Mouse (Mus musculus): ENCODE results near the gene Dennd4a. TPM values are rescaled to one million over a fixed set of nuclear protein-coding genes. Genes with fewer than 3 reads are reported as not detected.

Gene Dennd4a
- total and polyA plus RNA-seq, 3 experiments: 22.6 to 41.1 (median 37.1) TPM

GRCm38 (mm10) chr9:64777441-64777987 is 33.6 kb upstream of the Dennd4a start:
- dilution Hi-C loops (cut with MboI; ENCODE audit: extremely low pct_ligation_motif_present, extremely low pct_unique_long_range_greater_than_20kb, low sequenced_read_pairs) (no loop called here), in situ Hi-C loops (cut with MboI; ENCODE audit: low pct_ligation_motif_present, low pct_unique_long_range_greater_than_20kb, low sequenced_read_pairs) (no loop called here)
- Histone ChIP-seq H3K36me3 (replicated peaks in 1 of 2; ENCODE audit: control insufficient read depth in 1 of 2, insufficient read depth in 1 of 2, low read length in 1 of 2) (no peaks in the 10 kb centered on the region), H3K9me3 (replicated peaks; ENCODE audit: low read length) (no peaks in the 10 kb centered on the region), H3K4me1 (ENCODE audit: control insufficient read depth in 1 of 2, insufficient read depth in 2 of 2) (peaks cover 10 to 36% of the 10 kb centered on the region in 2 experiments), H3K9ac (ENCODE audit: insufficient read depth, low read depth) (no peak overlapping the region), H3K4me2 (ENCODE audit: insufficient read depth, low read depth, poor library complexity, severe bottlenecking) (no peak overlapping the region), H3K4me3 (replicated peaks in 1 of 3; ENCODE audit: low read depth in 2 of 3, low read length in 2 of 3, poor library complexity in 1 of 3) (no peak overlapping the region), H3K79me2 (replicated peaks; ENCODE audit: control insufficient read depth, extremely low read depth, insufficient read depth, poor library complexity, severe bottlenecking) (no peaks in the 10 kb centered on the region), H3K27me3 (replicated peaks) (no peaks in the 10 kb centered on the region), H3K27ac (ENCODE audit: insufficient read depth, low read depth) (no peak overlapping the region)
- TF ChIP-seq GABPA (IDR thresholded peaks at IDR 0.05; ENCODE audit: insufficient replicate concordance, low read depth, low read length) (no peak), ZC3H11A (IDR thresholded peaks at IDR 0.05; ENCODE audit: low read depth, low read length) (no peak), ZKSCAN1 (IDR thresholded peaks at IDR 0.05; ENCODE audit: borderline replicate concordance, low read depth, low read length) (no peak), SMC3 (IDR thresholded peaks at IDR 0.05; ENCODE audit: low read depth, low read length) (no peak), USF2 (conservative IDR thresholded peaks at IDR 0.05; ENCODE audit: low read depth, low read length) (no peak), ETS1 (conservative IDR thresholded peaks at IDR 0.05; ENCODE audit: low read depth, low read length) (no peak)
- no peak for DNase-seq (ENCODE audit: extremely low read depth)

GRCm38 (mm10) chr9:64778151-64778550 is 33.0 kb upstream of the Dennd4a start:
- H3K36me3 ChIP-seq (replicated peaks in 1 of 2; ENCODE audit: control insufficient read depth in 1 of 2, insufficient read depth in 1 of 2, low read length in 1 of 2): no peaks in the 10 kb centered on the region
- peaks cover 13 to 41% of the 10 kb centered on the region in 2 experiments for H3K4me1 ChIP-seq (ENCODE audit: control insufficient read depth in 1 of 2, insufficient read depth in 2 of 2)
- no peak overlapping the region for H3K4me2 ChIP-seq (ENCODE audit: insufficient read depth, low read depth, poor library complexity, severe bottlenecking)
- TF ChIP-seq ZC3H11A (IDR thresholded peaks at IDR 0.05; ENCODE audit: low read depth, low read length) (no peak), MAZ (IDR thresholded peaks at IDR 0.05; ENCODE audit: low read depth, low read length) (no peak), ELF1 (IDR thresholded peaks at IDR 0.05; ENCODE audit: low read depth, low read length) (no peak), CTCF (conservative IDR thresholded peaks at IDR 0.05 in 1 of 2, IDR thresholded peaks at IDR 0.05 in 1 of 2; ENCODE audit: low read depth in 2 of 2, low read length in 2 of 2) (peak in 1 of 2 experiments; percentile 22; a peak in 1 of 4 replicates), SIN3A (IDR thresholded peaks at IDR 0.05; ENCODE audit: low read length) (no peak), UBTF (IDR thresholded peaks at IDR 0.05; ENCODE audit: low read depth, low read length) (no peak)
- H3K4me3 ChIP-seq (replicated peaks in 1 of 3; ENCODE audit: low read depth in 2 of 3, low read length in 2 of 3, poor library complexity in 1 of 3): no peak overlapping the region
- H3K27ac ChIP-seq (ENCODE audit: insufficient read depth, low read depth): no peak overlapping the region
- H3K9ac ChIP-seq (ENCODE audit: insufficient read depth, low read depth): no peak overlapping the region
- no peaks in the 10 kb centered on the region for H3K79me2 ChIP-seq (replicated peaks; ENCODE audit: control insufficient read depth, extremely low read depth, insufficient read depth, poor library complexity, severe bottlenecking)
- dilution Hi-C loops (cut with MboI; ENCODE audit: extremely low pct_ligation_motif_present, extremely low pct_unique_long_range_greater_than_20kb, low sequenced_read_pairs): no loop called here
- in situ Hi-C loops (cut with MboI; ENCODE audit: low pct_ligation_motif_present, low pct_unique_long_range_greater_than_20kb, low sequenced_read_pairs): no loop called here
- H3K27me3 ChIP-seq (replicated peaks): no peaks in the 10 kb centered on the region
- DNase-seq (ENCODE audit: extremely low read depth): no peak
- H3K9me3 ChIP-seq (replicated peaks; ENCODE audit: low read length): no peaks in the 10 kb centered on the region

GRCm38 (mm10) chr9:64779628-64780027 is 31.5 kb upstream of the Dennd4a start:
- Histone ChIP-seq H3K9me3 (replicated peaks; ENCODE audit: low read length) (no peaks in the 10 kb centered on the region), H3K36me3 (replicated peaks in 1 of 2; ENCODE audit: control insufficient read depth in 1 of 2, insufficient read depth in 1 of 2, low read length in 1 of 2) (no peaks in the 10 kb centered on the region), H3K27me3 (replicated peaks) (no peaks in the 10 kb centered on the region), H3K79me2 (replicated peaks; ENCODE audit: control insufficient read depth, extremely low read depth, insufficient read depth, poor library complexity, severe bottlenecking) (no peaks in the 10 kb centered on the region), H3K9ac (ENCODE audit: insufficient read depth, low read depth) (peak overlapping the region; percentile 62; the same call in 1 of the 2 replicates), H3K4me1 (ENCODE audit: control insufficient read depth in 1 of 2, insufficient read depth in 2 of 2) (peaks cover 13 to 35% of the 10 kb centered on the region in 2 experiments), H3K4me2 (ENCODE audit: insufficient read depth, low read depth, poor library complexity, severe bottlenecking) (peak overlapping the region; percentile 76), H3K27ac (ENCODE audit: insufficient read depth, low read depth) (peak overlapping the region; percentile 72), H3K4me3 (replicated peaks in 1 of 3; ENCODE audit: low read depth in 2 of 3, low read length in 2 of 3, poor library complexity in 1 of 3) (peak overlapping the region in 2 of 3 experiments; percentile 9 to 54)
- in situ Hi-C loops (cut with MboI; ENCODE audit: low pct_ligation_motif_present, low pct_unique_long_range_greater_than_20kb, low sequenced_read_pairs): no loop called here
- DNase-seq (ENCODE audit: extremely low read depth): peak; percentile 61
- TF ChIP-seq TCF12 (IDR thresholded peaks at IDR 0.05; ENCODE audit: low read depth, low read length) (no peak), USF2 (conservative IDR thresholded peaks at IDR 0.05; ENCODE audit: low read depth, low read length) (no peak), TBP (conservative IDR thresholded peaks at IDR 0.05; ENCODE audit: low read depth, low read length) (0 out of 2 replicates have a peak, but pooled peaks have one; percentile 39), MXI1 (IDR thresholded peaks at IDR 0.05; ENCODE audit: low read depth, low read length) (no peak), HCFC1 (IDR thresholded peaks at IDR 0.05; ENCODE audit: low read depth, low read length) (no peak), RCOR1 (conservative IDR thresholded peaks at IDR 0.05; ENCODE audit: low read depth, low read length) (no peak), CTCF (conservative IDR thresholded peaks at IDR 0.05 in 1 of 2, IDR thresholded peaks at IDR 0.05 in 1 of 2; ENCODE audit: low read depth in 2 of 2, low read length in 2 of 2) (peak; percentile 45 to 85), POLR2AphosphoS2 (IDR thresholded peaks at IDR 0.05; ENCODE audit: low read depth, low read length) (no peak), E2F4 (IDR thresholded peaks at IDR 0.05; ENCODE audit: insufficient replicate concordance, low read depth, low read length) (no peak), MAFK (IDR thresholded peaks at IDR 0.05; ENCODE audit: insufficient replicate concordance, low read length) (no peak), ZC3H11A (IDR thresholded peaks at IDR 0.05; ENCODE audit: low read depth, low read length) (peak; percentile 45; the same call in 1 of the 2 replicates), UBTF (IDR thresholded peaks at IDR 0.05; ENCODE audit: low read depth, low read length) (no peak), RAD21 (IDR thresholded peaks at IDR 0.05; ENCODE audit: low read depth, low read length) (peak; percentile 79), ETS1 (conservative IDR thresholded peaks at IDR 0.05; ENCODE audit: low read depth, low read length) (no peak), SMC3 (IDR thresholded peaks at IDR 0.05; ENCODE audit: low read depth, low read length) (peak; percentile 90)
- dilution Hi-C loops (cut with MboI; ENCODE audit: extremely low pct_ligation_motif_present, extremely low pct_unique_long_range_greater_than_20kb, low sequenced_read_pairs): no loop called here

Measured in CH12.LX (cell line).